Mouse (Mus musculus): ENCODE data around the gene Fmo2. TPM values are rescaled to one million over a fixed set of nuclear protein-coding genes. Genes with fewer than 3 reads are reported as not detected.

The Fmo2 gene
- total and polyA plus RNA-seq, 3 experiments, result 17.9 to 52.9 (median 35.5) TPM

- no peaks in the 10 kb centered on the region for H3K27me3 ChIP-seq (ENCODE audit: control insufficient read depth, insufficient read depth, low read length)
- WGBS, result 23% methylated on average over 9 of the region's 9 CpGs
- DNase-seq, result no peak
- peaks cover 6% of the 10 kb centered on the region for H3K4me1 ChIP-seq (ENCODE audit: control insufficient read depth, insufficient read depth, low read length)
- H3K36me3 ChIP-seq (ENCODE audit: control insufficient read depth, insufficient read depth, low read length), result peaks cover 3% of the 10 kb centered on the region; the same call in 1 of the 2 replicates
- no peak overlapping the region for H3K4me3 ChIP-seq
- TF ChIP-seq POLR2A (IDR thresholded peaks at IDR 0.05; ENCODE audit: insufficient read depth, low read depth, low read length) (no peak), CTCF (IDR thresholded peaks at IDR 0.05) (no peak), EP300 (IDR thresholded peaks at IDR 0.05; ENCODE audit: insufficient read depth, low read depth, low read length) (no peak)
- peak overlapping the region; percentile 42 for H3K27ac ChIP-seq
- intact Hi-C loops (cut with DNase I), result no loop called here
- no peaks in the 10 kb centered on the region for H3K79me2 ChIP-seq (replicated peaks; ENCODE audit: control insufficient read depth, insufficient read depth, low read length)
- H3K9ac ChIP-seq (ENCODE audit: low read depth, low read length), result no peak overlapping the region
Observed at GRCm38 (mm10) chr1:162871701-162872311, 26.7 kb downstream of the Fmo2 start.

GRCm38 (mm10) chr1:162870978-162871377 lies 27.5 kb downstream of the Fmo2 start:
- WGBS, result 52% methylated on average over 7 of the region's 7 CpGs
- TF ChIP-seq POLR2A (IDR thresholded peaks at IDR 0.05; ENCODE audit: insufficient read depth, low read depth, low read length) (no peak), EP300 (IDR thresholded peaks at IDR 0.05; ENCODE audit: insufficient read depth, low read depth, low read length) (no peak), CTCF (IDR thresholded peaks at IDR 0.05) (no peak)

GRCm38 (mm10) chr1:162867396-162867795 lies 31.1 kb downstream of the Fmo2 start:
- Histone ChIP-seq H3K27ac (peak overlapping the region; percentile 94; the same call in 1 of the 2 replicates), H3K4me3 (no peak overlapping the region), H3K27me3 (ENCODE audit: control insufficient read depth, insufficient read depth, low read length) (no peaks in the 10 kb centered on the region), H3K36me3 (ENCODE audit: control insufficient read depth, insufficient read depth, low read length) (peaks cover 6% of the 10 kb centered on the region; the same call in 1 of the 2 replicates), H3K4me1 (ENCODE audit: control insufficient read depth, insufficient read depth, low read length) (peaks cover 7% of the 10 kb centered on the region), H3K79me2 (replicated peaks; ENCODE audit: control insufficient read depth, insufficient read depth, low read length) (no peaks in the 10 kb centered on the region), H3K9ac (ENCODE audit: low read depth, low read length) (no peak overlapping the region)
- TF ChIP-seq EP300 (IDR thresholded peaks at IDR 0.05; ENCODE audit: insufficient read depth, low read depth, low read length) (no peak), POLR2A (IDR thresholded peaks at IDR 0.05; ENCODE audit: insufficient read depth, low read depth, low read length) (no peak)
- WGBS, result 52% methylated on average over 4 of the region's 4 CpGs
- intact Hi-C loops (cut with DNase I), result loop anchor here (2.0 to 10.0 kb wide), 2 partner anchors 19 to 133 kb away; no protein-coding TSS in a partner anchor
- DNase-seq, result no peak

More at GRCm38 (mm10) chr1:162870978-162871377, 27.5 kb downstream of the Fmo2 start:
- Histone ChIP-seq H3K4me3 (no peak overlapping the region), H3K27ac (peak overlapping the region; percentile 42), H3K79me2 (replicated peaks; ENCODE audit: control insufficient read depth, insufficient read depth, low read length) (no peaks in the 10 kb centered on the region), H3K27me3 (ENCODE audit: control insufficient read depth, insufficient read depth, low read length) (no peaks in the 10 kb centered on the region), H3K9ac (ENCODE audit: low read depth, low read length) (no peak overlapping the region), H3K36me3 (ENCODE audit: control insufficient read depth, insufficient read depth, low read length) (peaks cover 3% of the 10 kb centered on the region; the same call in 1 of the 2 replicates), H3K4me1 (ENCODE audit: control insufficient read depth, insufficient read depth, low read length) (peaks cover 6% of the 10 kb centered on the region)
- DNase-seq, result no peak
- intact Hi-C loops (cut with DNase I), result no loop called here

GRCm38 (mm10) chr1:162866280-162866681 lies 32.2 kb downstream of the Fmo2 start, which contains the start of gene Fmo1:
Gene Fmo1 (minus strand): TSS chr1:162866610.
- intact Hi-C loops (cut with DNase I), result loop anchor here (2.0 to 10.0 kb wide), 2 partner anchors 21 to 131 kb away; no protein-coding TSS in a partner anchor
- 28% methylated on average over 7 of the region's 7 CpGs for WGBS
- Histone ChIP-seq H3K4me1 (ENCODE audit: control insufficient read depth, insufficient read depth, low read length) (peaks cover 4% of the 10 kb centered on the region), H3K27me3 (ENCODE audit: control insufficient read depth, insufficient read depth, low read length) (no peaks in the 10 kb centered on the region), H3K36me3 (ENCODE audit: control insufficient read depth, insufficient read depth, low read length) (peaks cover 8% of the 10 kb centered on the region), H3K79me2 (replicated peaks; ENCODE audit: control insufficient read depth, insufficient read depth, low read length) (no peaks in the 10 kb centered on the region), H3K9ac (ENCODE audit: low read depth, low read length) (peak within 1 kb of the TSS; percentile 73), H3K27ac (peak within 1 kb of the TSS; percentile 94), H3K4me3 (peak within 1 kb of the TSS; percentile 60)
- TF ChIP-seq POLR2A (IDR thresholded peaks at IDR 0.05; ENCODE audit: insufficient read depth, low read depth, low read length), result peak; percentile 75
- peak; percentile 48; the same call in 1 of the 2 replicates for TF ChIP-seq EP300 (IDR thresholded peaks at IDR 0.05; ENCODE audit: insufficient read depth, low read depth, low read length)
- TF ChIP-seq CTCF (IDR thresholded peaks at IDR 0.05), result no peak
- DNase-seq, result peak in 1 of 2 experiments; percentile 24

- H3K27ac ChIP-seq, result peak overlapping the region; percentile 94
- peaks cover 5% of the 10 kb centered on the region for H3K4me1 ChIP-seq (ENCODE audit: control insufficient read depth, insufficient read depth, low read length)
- TF ChIP-seq POLR2A (IDR thresholded peaks at IDR 0.05; ENCODE audit: insufficient read depth, low read depth, low read length) (no peak), EP300 (IDR thresholded peaks at IDR 0.05; ENCODE audit: insufficient read depth, low read depth, low read length) (no peak), CTCF (IDR thresholded peaks at IDR 0.05) (no peak)
- peak overlapping the region; percentile 60 for H3K4me3 ChIP-seq
- no peak for DNase-seq
- H3K9ac ChIP-seq (ENCODE audit: low read depth, low read length), result peak overlapping the region; percentile 59
- H3K79me2 ChIP-seq (replicated peaks; ENCODE audit: control insufficient read depth, insufficient read depth, low read length), result no peaks in the 10 kb centered on the region
- peaks cover 10% of the 10 kb centered on the region for H3K36me3 ChIP-seq (ENCODE audit: control insufficient read depth, insufficient read depth, low read length)
- WGBS, result 25% methylated on average over 3 of the region's 3 CpGs
- intact Hi-C loops (cut with DNase I), result loop anchor here (10.0 kb wide), 1 partner anchor 131 kb away; no protein-coding TSS in a partner anchor
- H3K27me3 ChIP-seq (ENCODE audit: control insufficient read depth, insufficient read depth, low read length), result no peaks in the 10 kb centered on the region
Observed at GRCm38 (mm10) chr1:162865493-162865830, 33.1 kb downstream of the Fmo2 start.

All from heart, adult 2 months (tissue).